9 mouse cellular contexts compared by ENCODE assay signal in the genomic region with DNA sequence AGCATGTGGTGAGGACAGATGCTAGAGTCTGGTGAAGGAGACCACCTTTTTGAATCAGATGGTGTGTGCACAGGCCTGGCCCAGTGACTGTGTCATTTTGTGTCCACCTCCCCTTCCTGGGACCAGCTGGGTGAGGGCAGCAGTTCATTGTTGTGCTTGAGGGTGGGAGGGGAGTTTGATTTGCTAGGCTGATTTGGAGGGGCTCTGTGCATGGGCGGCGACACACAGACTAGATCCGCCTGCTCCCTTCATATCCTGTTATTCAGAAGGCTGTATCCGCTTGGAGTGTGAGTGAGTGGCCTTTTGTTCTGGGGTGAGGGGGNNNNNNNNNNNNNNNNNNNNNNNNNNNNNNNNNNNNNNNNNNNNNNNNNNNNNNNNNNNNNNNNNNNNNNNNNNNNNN. TPM values are rescaled to one million over a fixed set of nuclear protein-coding genes. Genes with fewer than 3 reads are reported as not detected.
DNase-seq lines count a peak whose midpoint lies in the region; ATAC-seq and TF ChIP-seq lines count a peak whose summit lies in the region.
"Had no signal": no experiment of that assay in that cellular context is flagged by ENCODE, and none has a peak within 500 bp of the region (broad histone marks: within the 10 kb centered on the region; RNA-seq: fewer than 3 reads in every experiment).

No protein-coding gene starts in this region.

- no peaks in the 10 kb centered on the region for H3K27me3 ChIP-seq in heart, postnatal 0 days (ENCODE audit: control insufficient read depth, insufficient read depth, low read length)

- ATAC-seq in heart, postnatal 0 days (ENCODE audit: insufficient read depth, low read depth) = peak; percentile 74

- peak overlapping the region; percentile 51; the same call in 1 of the 2 replicates for H3K9ac ChIP-seq in heart, postnatal 0 days (replicated peaks; ENCODE audit: low read depth, low read length)

- DNase-seq in Muller cell, postnatal 12 days (ENCODE audit: inconsistent ontology term) = peak; percentile 68
- DNase-seq in embryo, embryonic 10.5 days (ENCODE audit: low spot score) = peak; percentile 39
- DNase-seq in heart, postnatal 0 days (ENCODE audit: low spot score) = peak; percentile 33
- DNase-seq in kidney, postnatal 10 days = peak; percentile 67
- DNase-seq in lung, postnatal 10 days = peak; percentile 78
- peak; percentile 47 for DNase-seq in telencephalon, adult 2 months (ENCODE audit: low read depth, low spot score)
- no peak for DNase-seq in urinary bladder, postnatal 10 days (ENCODE audit: low spot score)
- DNase-seq in urinary bladder, postnatal 25 days (ENCODE audit: low spot score) = no peak

- 51% methylated on average over 4 of the region's 4 CpGs for WGBS in heart, postnatal 0 days

- H3K9me3 ChIP-seq in heart, postnatal 0 days (replicated peaks; ENCODE audit: control insufficient read depth, low read length) = no peaks in the 10 kb centered on the region

- H3K4me1 ChIP-seq in heart, postnatal 0 days (ENCODE audit: control insufficient read depth, insufficient read depth) = 0 out of 2 replicates have a peak, but pooled peaks cover 4% of the 10 kb centered on the region

- 0 out of 2 replicates have a peak, but pooled peaks have one; percentile 19 for TF ChIP-seq EP300 in heart, postnatal 0 days (IDR thresholded peaks at IDR 0.05; ENCODE audit: low read depth)

- TF ChIP-seq CTCF in heart, postnatal 0 days (IDR thresholded peaks at IDR 0.05; ENCODE audit: low read depth) = no peak

- no peaks in the 10 kb centered on the region for H3K36me3 ChIP-seq in heart, postnatal 0 days (replicated peaks; ENCODE audit: control insufficient read depth, insufficient read depth, low read length)

- peak overlapping the region; percentile 28 for H3K4me3 ChIP-seq in heart, postnatal 0 days (ENCODE audit: low read depth, low read length)

- H3K4me2 ChIP-seq in heart, postnatal 0 days (ENCODE audit: low read depth, low read length) = peak overlapping the region; percentile 48

- H3K27ac ChIP-seq in heart, postnatal 0 days (ENCODE audit: low read depth) = peak overlapping the region; percentile 73

RNA-seq across cellular contexts. Expression of a gene that starts 3.9 kb away (rescaled TPM):
- total RNA-seq in heart, postnatal 0 days (2014; rRNA removed; ENCODE audit: low replicate concordance) = 131 and 139 TPM in 2 replicates
- polyA plus RNA-seq in heart, postnatal 0 days (2015; fragmentation: Nextera tagmentation; extraction: Ambion mirVana) = 89.8 and 95.6 TPM in 2 replicates

RNA-seq across cellular contexts. Expression of a gene that starts 14.2 kb away (rescaled TPM):
- 7.2 TPM in 1 of 2 replicates, not detected in the other for total RNA-seq in heart, postnatal 0 days (2014; rRNA removed; ENCODE audit: low replicate concordance)
- polyA plus RNA-seq in heart, postnatal 0 days (2015; fragmentation: Nextera tagmentation; extraction: Ambion mirVana) = 0.12 TPM in 1 of 2 replicates, not detected in the other
- polyA plus RNA-seq: testis, adult 2 months had no signal

RNA-seq across cellular contexts. Expression of a gene that starts 19.5 kb away (rescaled TPM):
- total RNA-seq in heart, postnatal 0 days (2014; rRNA removed; ENCODE audit: low replicate concordance) = not detected in 2 replicates
- 0.16 TPM in 1 of 2 replicates, not detected in the other for polyA plus RNA-seq in heart, postnatal 0 days (2015; fragmentation: Nextera tagmentation; extraction: Ambion mirVana)
- polyA plus RNA-seq: testis, adult 2 months had no signal

RNA-seq across cellular contexts. Expression of a gene that starts 26.7 kb away (rescaled TPM):
- total RNA-seq in heart, postnatal 0 days (2014; rRNA removed; ENCODE audit: low replicate concordance) = 45.9 and 86.2 TPM in 2 replicates
- polyA plus RNA-seq in heart, postnatal 0 days (2015; fragmentation: Nextera tagmentation; extraction: Ambion mirVana) = 144 and 146 TPM in 2 replicates

RNA-seq across cellular contexts. Expression of a gene that starts 26.7 kb away (rescaled TPM):
- 221 and 462 TPM in 2 replicates for total RNA-seq in heart, postnatal 0 days (2014; rRNA removed; ENCODE audit: low replicate concordance)
- 721 and 746 TPM in 2 replicates for polyA plus RNA-seq in heart, postnatal 0 days (2015; fragmentation: Nextera tagmentation; extraction: Ambion mirVana)

Comparison
In these comparisons a context has a peak if more than half of its experiments do, and no peak if none do; other contexts are left out.
1. DNase-seq: peak in Muller cell, postnatal 12 days (single experiment), embryo, embryonic 10.5 days (single experiment), heart, postnatal 0 days (single experiment), kidney, postnatal 10 days (single experiment), lung, postnatal 10 days (single experiment) and telencephalon, adult 2 months (single experiment); none in urinary bladder, postnatal 10 days (single experiment) and urinary bladder, postnatal 25 days (single experiment).